Mouse (Mus musculus) mesoderm, embryonic 11.5 days (tissue): ENCODE results near the gene Gcnt7.

ENCODE experiments used
- DNase-seq: peaks from one replicate; pipeline ENCODE4 v3.0.0-alpha.2; 2012; ENCODE audit warnings: low read depth, low spot score

Gcnt7 gene

DNA sequence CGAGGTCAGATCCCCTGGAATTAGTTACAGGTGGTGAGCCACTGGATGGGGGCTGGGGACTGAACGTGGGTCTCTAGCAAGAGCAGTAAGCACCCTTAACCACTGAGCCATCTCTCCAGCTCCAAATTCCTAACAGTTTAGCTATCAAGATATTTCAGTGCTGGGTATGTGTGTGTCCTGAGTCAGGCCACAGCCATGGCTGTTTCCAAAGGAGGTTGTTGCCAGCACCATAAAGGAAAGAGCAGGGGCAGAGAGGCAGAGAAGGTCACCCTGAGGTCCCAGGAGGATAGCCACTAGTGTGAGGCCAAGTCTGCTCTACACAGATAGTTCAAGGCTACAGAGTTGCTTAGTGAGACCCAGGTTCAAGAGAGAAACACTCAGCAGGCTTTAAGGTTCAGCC lies 2.3 kb upstream of the Gcnt7 start:
- no peak for DNase-seq

DNA sequence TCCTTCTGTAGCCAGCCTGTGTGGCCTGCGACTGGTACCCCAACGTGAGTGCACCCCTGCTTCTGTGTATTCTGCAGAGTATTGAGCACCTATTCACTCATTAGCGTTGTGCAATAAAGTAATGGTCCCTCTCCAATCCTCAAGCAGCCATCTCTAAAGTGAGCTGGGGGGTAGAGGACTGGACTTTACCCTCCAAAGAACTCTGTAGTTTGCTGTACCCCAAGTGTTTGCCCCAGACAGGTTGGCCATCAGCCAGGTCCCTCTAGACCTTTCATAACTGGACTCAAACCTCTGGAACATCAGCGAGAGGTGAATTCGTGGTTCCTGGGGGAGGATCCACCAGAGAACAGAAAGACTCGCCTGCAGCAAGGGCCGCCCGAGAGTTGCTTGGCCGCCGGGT lies 5.9 kb downstream of the Gcnt7 start:
- no peak for DNase-seq

DNA sequence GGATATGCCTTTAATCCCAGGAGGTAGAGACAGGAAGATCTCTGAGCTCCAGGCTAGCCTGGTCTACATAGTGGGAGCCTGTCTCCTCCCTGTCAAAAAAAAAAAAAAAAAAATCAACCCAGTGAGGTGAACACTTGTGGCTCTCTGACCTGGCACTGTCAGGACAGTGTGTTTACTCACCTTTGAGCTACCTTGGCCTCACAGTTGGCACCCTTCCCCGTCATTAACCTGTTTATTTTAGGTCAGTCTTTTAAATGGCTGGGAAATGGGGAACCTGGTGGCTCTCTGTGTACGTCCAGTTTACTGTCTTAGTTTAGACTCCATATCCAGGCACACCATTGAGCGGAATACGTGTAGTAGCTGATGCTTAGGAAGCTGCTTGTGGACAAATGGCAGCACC lies 6.4 kb downstream of the Gcnt7 start:
- no peak for DNase-seq

DNA sequence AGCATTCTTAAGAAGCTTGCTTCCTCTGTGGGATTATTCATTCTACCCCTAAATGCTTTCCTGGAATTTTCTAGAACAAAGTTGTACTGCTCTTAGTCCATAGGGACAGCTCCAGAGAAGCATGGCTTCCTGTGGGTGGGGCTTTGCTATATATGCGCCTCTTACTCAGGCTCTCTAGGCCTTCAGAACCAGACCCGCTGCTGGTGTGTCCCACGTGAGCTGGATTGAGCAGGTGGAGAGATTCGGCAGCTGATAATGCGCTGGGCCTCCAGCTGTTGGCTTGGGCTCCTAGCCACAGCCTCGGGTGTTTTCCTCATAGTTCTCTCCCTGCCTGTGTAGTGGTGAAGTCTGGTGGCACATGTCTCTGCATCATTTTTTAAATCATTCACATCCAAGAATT lies 7.8 kb downstream of the Gcnt7 start:
- DNase-seq, result no peak

DNA sequence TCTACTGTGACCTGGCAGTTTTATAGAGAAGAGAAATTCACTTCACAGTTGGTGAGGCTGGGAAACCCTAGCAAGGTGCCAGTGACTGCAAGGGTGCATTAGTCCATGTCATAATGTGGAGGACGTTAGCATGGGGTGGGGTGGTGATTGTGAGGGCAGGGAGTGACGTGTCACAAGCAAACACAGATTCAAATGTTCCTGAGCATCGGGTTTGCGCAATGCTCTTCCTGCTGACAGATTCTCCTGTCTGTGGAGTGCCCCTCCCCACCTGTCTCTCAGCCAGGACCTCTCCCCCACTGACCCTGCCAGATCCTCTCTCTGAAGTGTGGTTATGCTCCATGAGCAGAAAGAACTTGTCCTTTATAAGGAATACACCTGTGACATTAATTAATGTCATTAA lies 10.1 kb downstream of the Gcnt7 start:
- DNase-seq, result no peak

DNA sequence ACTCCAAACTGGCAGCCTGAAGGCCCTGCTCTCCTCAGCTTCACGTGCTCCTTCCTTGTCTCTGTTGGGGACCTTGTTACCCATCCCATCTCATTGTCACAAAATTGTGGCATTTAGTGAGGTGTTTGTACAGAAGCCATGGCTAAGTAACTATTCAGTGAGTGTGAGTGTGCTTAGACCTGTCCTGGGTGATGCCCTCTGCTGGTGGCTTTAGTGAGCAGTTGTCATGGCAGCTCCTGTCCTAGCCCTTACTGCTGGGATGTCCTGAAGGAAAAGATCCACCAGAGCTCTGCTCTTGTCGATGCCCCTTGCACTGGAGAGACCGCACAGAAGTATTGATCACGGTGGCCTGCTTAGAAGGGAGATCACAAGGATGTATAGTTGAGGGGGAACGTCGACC lies 11.1 kb downstream of the Gcnt7 start:
- no peak for DNase-seq

DNA sequence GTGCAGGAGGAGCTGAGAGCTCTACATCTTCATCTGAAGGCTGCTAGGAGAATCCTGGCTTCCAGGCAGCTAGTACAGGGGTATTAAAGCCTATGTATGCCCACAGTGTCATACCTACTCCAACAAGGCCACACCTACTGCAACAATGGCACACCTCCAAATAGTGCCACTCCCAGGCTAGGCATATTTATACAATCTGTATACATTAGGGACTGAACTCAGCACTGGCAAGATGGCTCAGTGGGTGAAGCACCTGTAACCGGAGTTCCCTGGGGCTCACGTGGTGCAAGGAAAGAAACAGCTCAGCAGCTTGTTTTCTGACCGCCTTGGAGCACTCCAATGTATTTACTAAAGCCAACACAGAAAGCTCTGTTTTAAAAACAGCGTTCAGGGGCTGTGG lies 12.8 kb downstream of the Gcnt7 start:
- DNase-seq, result no peak

DNA sequence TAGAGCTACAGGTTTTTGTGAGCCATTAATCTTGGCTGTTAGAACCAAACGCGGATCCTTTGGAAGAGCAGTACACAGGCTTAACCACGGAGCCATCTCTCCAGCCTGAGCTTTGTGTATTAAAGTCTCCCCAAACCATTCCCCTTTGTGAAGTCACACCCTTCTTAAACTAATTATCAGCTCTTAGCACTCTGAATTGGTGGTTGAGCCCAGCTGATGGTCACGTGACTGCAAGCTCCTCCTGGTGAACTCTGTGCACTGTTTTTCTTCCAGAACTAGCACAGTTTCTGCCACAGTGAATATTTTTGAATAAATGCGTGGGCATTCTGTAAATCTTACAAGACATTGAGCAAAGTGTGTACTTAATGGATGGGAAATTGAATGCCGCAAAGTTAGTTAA lies 17.2 kb downstream of the Gcnt7 start:
- DNase-seq, result no peak

DNA sequence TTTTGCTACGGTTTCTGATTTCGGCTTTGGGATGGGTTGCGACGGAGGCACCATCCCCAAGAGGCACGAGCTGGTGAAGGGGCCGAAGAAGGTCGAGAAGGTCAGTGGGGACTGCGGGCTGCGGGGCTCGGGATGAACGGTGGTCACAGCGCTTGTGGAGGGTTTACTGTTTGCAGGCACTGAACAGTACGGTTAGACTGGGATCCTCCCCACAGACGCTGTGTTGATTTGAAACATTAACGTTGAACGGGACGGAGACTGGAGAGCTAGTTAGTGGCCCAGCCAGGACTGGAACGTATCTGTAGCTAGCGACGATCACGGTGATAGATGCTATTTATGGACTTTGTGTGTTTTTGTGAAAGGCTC lies 17.8 kb downstream of the Gcnt7 start:
- DNase-seq, result no peak

DNA sequence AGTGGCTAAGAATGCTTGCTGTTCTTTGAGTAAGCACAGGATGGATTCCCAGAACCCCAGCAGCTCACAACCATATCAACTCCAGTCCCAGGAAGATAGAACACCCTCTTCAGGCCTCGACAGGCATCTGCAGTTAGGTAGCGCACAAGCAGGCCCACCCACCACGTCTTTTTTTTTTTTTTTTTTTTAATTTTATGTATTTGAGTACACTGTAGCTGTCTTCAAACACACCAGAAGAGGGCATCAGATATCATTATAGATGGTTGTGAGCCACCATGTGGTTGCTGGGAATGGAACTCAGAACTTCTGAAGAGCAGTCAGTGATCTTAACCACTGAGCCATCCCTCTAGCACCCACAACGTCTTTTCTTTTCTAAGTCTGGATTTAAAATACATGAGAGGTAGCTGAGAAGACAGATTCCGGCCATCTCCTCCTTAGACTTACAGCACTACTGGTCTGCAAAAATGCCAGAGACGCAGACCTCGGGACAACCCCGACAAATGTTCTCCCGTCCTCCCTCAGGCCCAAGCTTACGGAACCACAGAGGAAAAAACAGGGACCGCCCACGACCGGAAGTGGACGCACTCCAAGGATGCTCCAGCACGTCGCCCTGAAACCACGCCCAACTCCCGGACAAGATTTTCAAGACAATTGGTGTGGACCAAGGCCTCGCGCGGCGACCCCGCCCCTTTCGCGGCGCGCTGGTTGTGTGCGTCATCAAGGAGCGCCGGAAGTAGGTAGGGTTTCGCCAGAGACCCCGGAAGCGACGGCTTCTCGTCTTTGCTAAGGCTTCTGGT lies 18.4 kb downstream of the Gcnt7 start, which contains the start of gene Rtf2:
TSS of gene Rtf2 (plus strand) at position 714 of the 797 bp plus-strand sequence.
- peak; percentile 99 for DNase-seq

DNA sequence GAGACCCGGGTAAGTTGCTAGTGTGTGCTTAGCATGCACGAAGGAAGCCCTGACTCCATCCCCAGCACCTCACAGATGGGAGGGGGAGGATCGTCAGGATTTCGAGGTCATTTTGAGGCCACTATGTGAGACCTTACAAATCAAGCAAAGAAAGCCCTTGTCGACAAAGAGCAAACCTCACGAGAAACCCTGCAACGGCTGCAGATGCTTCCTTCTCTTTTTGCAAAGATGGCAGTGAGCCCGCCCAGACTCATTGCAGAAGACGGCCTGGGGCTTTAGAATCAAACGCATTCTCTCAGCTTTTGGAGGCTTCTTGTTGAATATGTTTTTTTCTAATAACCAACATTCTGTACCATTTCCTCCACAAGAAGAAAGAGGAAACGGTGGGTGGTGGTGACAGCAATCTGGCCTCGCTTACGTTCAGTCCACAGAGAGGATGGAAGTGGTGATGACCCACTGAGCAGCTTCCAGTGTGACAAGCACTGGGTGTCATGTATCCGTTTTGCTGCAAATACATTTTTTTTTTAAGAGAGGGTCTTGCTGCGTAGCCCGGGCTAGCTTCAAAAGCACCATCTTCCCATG lies 20.9 kb downstream of the Gcnt7 start:
- no peak for DNase-seq

DNA sequence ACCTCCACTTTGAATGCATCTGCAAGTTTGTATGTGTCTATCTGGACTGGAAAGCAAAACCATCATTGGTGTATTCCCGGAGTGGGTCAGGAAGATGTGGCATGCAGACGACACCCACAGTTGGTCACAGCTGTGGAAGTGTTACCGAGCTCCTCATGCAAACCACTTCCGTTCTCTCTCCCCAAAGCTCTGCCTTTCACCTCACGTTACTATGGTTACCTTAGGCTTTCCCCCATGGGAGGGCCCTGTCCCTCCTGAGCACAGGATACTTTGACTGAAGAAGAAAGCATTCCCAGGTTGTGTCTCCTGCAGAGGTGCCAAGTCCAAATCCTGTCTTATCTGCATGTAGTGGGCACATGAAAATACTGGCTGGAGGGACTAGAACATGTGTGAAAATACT lies 24.6 kb downstream of the Gcnt7 start:
- no peak for DNase-seq

DNA sequence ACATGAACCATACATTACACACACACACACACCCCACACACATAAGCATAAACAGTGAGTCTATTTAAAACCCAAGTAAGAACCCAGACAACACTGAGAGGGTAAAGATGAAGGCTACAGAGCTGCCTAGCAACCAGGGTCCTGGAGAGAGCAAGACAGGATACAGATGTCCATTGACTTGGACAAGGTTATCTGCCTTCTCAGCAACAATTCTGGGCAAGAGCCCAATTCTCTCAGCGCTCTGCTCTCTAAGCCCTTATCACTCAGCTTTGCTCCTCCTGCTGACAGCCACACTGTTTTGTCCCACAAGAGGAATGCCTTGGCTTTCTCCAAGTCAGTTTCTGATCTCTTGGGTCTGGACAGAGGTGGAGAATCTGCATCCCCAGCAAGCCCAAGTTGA lies 27.8 kb downstream of the Gcnt7 start:
- no peak for DNase-seq

DNA sequence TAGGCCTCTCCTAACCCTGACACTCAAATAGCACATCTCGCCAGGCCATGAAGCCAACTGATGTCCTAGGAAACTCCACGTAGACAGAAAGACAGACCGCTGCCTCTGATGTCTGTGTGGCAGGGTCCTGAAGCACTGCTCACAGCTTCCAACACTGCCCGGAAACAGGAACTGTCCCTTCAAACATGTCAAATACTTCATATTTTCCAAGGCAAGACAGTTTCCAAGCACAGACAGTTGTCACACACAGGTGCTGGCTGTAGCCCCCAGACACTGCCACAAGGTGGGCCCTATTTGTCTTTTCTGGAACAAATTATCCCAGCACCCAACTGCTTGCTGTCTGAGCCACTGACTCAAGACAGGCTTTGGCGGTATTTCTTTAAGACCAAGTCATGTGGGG lies 40.2 kb downstream of the Gcnt7 start:
- no peak for DNase-seq

DNA sequence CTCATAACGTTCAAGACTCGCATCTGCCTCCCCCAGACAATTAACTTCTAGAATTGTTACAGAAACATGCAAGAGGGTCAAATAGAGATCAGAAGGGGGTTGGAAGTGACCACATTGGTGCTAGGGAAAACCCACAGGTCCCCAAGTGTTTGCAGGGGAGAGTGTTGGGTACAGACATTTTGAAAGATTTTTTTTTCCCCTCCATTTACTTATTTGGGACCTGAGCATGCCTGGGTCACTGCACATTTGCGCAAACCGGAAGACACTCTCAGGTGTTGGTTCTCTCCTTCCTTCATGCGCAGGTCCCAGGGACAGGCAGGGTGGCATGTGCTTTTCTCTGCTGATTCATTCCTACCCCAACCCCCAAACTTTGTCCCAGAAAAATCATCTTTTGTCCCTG lies 41.5 kb downstream of the Gcnt7 start:
- no peak for DNase-seq

DNA sequence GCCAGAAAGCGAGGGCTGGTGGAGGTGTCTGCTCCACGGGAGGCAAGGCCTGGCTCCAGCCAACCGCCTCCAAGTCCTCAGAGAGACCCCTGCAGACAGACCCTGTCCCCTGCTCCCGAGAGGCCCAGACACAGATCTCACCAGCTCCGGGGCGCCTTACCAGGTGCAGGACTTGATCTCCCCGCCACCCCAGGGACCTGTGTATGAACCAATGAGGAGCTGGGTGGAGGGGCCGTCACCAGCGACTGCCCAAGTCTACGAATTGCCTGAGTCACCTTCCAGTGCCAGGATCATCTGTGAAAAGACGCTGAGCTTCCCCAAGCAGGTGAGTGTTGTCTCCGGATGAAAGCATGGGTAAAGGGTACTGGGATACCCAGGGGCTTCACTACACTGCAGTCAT lies 42.2 kb downstream of the Gcnt7 start:
- DNase-seq, result no peak

DNA sequence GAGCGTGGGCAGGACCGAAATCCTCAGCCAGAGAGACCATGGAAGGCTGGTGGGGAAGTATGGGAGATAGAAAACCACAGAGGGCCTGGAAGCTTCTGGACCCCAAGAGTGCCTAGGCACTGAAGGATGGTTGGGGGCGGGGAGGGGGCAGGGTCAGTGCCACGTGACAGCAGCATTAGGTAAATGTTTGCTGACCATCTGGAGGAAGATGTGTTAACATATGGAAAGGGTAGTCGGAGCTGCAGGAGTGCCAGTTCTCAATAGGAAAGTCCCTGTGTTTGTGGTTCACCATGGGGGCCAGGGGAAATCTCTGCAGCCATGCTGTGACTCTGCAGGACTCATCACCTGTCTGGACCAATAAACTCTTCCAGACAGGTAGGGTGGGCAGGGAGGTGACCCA lies 44.5 kb downstream of the Gcnt7 start:
- no peak for DNase-seq

DNA sequence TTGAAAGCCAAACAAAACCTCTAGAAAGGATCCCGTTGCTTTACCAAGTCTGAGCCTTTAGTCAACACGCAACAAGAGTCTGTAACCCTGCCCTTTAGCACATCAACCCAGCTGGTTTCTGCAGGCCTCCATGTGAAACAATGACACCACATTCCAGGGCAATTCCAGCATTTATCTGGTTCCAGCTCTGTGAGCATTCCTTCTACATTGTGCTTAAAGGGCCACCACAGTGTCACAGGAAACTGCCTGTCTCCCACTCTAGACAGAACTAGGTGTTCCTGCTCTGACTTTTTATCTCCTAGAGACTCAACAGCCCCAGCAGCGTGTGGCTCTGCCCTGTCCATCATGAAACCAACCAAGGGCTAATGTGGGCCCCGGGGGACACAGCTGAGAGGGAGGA lies 45.1 kb downstream of the Gcnt7 start:
- DNase-seq, result no peak

DNA sequence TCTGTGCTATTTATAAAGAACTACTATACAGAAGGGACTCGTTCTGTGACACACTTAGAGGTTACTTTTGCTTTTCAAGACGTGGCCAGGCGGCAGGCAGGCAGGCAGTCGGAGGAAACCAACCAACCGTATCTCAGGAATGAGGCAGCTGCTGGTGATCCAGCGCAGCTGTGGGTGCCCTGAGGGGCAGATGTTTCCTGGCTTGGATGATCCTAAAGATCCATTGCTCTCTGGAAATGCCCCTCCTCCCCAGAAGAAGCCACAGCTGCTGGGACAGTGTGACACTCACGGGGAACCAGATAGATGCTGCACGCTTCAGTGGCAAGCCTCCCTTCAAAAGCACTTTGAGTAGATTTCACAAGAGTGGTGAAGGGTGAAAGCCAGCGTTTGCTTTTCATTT lies 45.9 kb downstream of the Gcnt7 start:
- peak; percentile 73 for DNase-seq

DNA sequence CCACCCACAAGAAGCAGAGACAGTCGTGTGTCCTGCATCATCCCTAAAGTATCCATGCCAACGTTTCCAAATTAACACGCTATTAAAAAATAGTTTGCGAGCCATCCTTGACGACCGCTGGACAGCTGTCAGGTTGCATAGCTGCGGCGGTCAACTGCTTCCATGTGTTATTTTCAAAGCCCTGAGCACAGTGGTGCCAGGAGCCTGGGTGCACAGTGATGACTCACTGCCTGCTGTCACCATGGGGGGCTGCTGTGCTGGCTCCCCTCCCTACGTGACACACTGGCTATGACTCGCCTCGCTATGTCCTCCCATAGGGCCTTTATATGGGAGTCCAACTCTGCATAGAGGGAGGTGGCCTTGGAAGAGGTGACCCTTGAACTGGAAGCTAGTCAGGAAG lies 47.3 kb downstream of the Gcnt7 start:
- no peak for DNase-seq

DNA sequence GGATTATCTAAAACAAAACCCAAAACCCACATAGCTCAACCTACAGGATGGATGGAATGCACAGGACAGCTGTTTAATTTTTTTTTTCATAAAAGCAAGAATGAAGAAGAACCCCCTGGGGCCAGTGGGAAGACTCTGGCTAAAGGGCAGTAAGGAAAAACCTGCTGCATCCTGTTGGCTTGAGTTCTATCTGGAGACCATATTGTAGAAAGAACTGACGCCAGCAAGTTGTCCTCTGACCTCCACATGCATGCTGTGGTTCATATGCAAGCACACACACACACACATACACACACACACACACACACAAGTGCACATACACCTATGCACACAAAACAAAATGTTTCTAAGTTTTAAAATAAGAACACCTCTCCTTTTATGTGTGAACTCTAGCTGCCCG lies 47.7 kb downstream of the Gcnt7 start:
- DNase-seq, result no peak

DNA sequence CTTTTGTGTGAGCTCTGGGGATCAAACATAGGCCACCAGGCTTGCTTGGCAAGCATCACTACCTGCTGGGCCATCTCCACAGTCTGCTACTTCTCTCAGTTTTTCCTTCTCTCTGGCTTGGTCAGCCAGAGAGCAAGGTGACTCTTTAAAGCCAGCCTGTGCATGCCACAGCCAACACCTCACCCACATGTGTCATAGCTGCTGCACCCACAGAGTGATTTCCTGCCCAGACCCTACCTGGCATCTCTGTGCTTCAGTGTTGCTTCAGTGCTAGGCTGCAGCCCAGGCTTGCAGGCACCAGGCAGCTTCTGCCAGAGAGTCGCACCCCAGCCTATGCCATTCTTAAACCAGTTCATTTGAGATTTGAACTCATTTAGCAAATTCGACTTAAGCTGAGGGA lies 50.9 kb downstream of the Gcnt7 start:
- no peak for DNase-seq

DNA sequence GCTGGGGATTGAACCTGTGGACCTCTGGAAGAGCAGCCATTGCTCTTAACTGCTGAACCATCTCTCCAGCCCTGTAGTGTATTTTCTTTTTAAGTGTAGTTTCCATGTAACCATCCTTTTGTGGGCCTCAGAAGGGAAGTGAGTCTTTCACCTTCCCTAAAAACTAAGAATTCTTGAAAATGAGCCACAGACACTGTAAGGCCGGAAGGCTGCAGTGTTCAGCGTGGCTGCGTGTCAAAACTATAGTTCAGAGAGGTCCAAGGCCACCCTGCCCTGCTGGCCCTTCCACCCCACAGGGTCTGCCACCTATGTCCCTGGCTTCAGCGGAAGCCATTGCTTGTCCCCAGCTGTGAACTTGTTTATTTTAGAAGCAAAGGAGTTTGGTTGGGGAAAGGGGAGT lies 52.2 kb downstream of the Gcnt7 start:
- no peak for DNase-seq

DNA sequence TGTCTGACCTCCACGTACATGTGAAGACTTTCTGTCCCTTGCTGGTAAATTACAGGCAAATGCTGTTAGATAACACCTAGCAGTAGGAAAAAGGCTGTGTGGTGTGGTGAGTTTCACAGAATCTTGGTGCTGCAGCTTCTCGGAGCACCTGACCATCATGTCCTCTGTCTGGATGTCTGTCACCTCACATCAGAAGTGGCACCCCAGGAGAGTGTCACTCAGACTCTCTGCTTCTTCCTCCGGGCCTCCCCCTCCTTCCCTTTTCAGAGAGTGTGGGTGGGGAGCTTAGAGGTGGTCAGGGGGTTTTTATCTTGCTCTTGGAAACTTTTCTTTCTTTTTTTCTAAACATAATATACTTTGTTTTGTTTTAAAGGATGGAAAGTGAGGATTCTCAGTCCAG lies 53.4 kb downstream of the Gcnt7 start:
- DNase-seq, result no peak
